Mouse (Mus musculus) ES-E14 (cell line): ENCODE results near the gene Kdm5a. TPM values are rescaled to one million over a fixed set of nuclear protein-coding genes. Genes with fewer than 3 reads are reported as not detected.

Source experiments
- DNase-seq: peaks from one replicate; pipeline ENCODE4 v3.0.0-alpha.2; 2013; ENCODE audit warnings: low read depth, low spot score
- H3K27ac ChIP-seq: 2 replicates; pipeline ENCODE4 v1.5.1; 2012; ENCODE audit warnings: low read depth, mild to moderate bottlenecking, low read length, moderate library complexity, mixed read lengths; ENCODE audit not compliant: poor library complexity, insufficient read depth, severe bottlenecking
- H3K36me3 ChIP-seq: 2 replicates; pipeline ENCODE4 v1.6.1; 2012; ENCODE audit warnings: mild to moderate bottlenecking, low read length, moderate library complexity, mixed read lengths; ENCODE audit not compliant: control insufficient read depth, poor library complexity, insufficient read depth, severe bottlenecking
- H3K4me1 ChIP-seq, 2 experiments: fragments of 150-350 bp in 1 of 2; sonication (generic) in 1 of 2; 2 replicates each; pipeline ENCODE4 v1.6.1; 2012; ENCODE audit warnings: low read length in 2 of 2, mild to moderate bottlenecking in 1 of 2, mixed read lengths in 1 of 2; ENCODE audit not compliant: control insufficient read depth in 2 of 2, insufficient read depth in 2 of 2, poor library complexity in 1 of 2
- H3K4me3 ChIP-seq, 2 experiments: fragments of 150-350 bp in 1 of 2; sonication (generic) in 1 of 2; 2 replicates each; pipeline ENCODE4 v1.5.1; 2012; ENCODE audit warnings: low read length in 2 of 2, low read depth in 1 of 2, mild to moderate bottlenecking in 1 of 2, mixed read lengths in 1 of 2; ENCODE audit not compliant: insufficient read depth in 1 of 2, poor library complexity in 1 of 2, severe bottlenecking in 1 of 2
- H3K9ac ChIP-seq: 2 replicates; pipeline ENCODE4 v1.6.1; 2012; ENCODE audit warnings: low read depth, mild to moderate bottlenecking, low read length, mixed read lengths; ENCODE audit not compliant: poor library complexity, insufficient read depth, severe bottlenecking
- H3K9me3 ChIP-seq: fragments of 150-350 bp; sonication (generic); 2 replicates; pipeline ENCODE4 v1.6.1; 2012; ENCODE audit warnings: low read depth, mild to moderate bottlenecking, low read length; ENCODE audit not compliant: control insufficient read depth, insufficient read depth
- CHD2 ChIP-seq: IDR thresholded peaks from 2 replicates; pipeline ENCODE4 v1.6.1; 2014; ENCODE audit warnings: mild to moderate bottlenecking, low read depth, low read length, inconsistent platforms
- HCFC1 ChIP-seq: IDR thresholded peaks from 2 replicates; pipeline ENCODE4 v1.6.1; 2012; ENCODE audit warnings: low read length, inconsistent platforms, borderline replicate concordance; ENCODE audit not compliant: insufficient read depth
- MAFK ChIP-seq: IDR thresholded peaks from 2 replicates; pipeline ENCODE4 v1.6.1; 2014; ENCODE audit warnings: mild to moderate bottlenecking, low read depth, low read length, inconsistent platforms; ENCODE audit not compliant: insufficient read depth
- ZC3H11A ChIP-seq: IDR thresholded peaks from 2 replicates; pipeline ENCODE4 v1.6.1; 2012; ENCODE audit warnings: low read depth, mild to moderate bottlenecking, inconsistent platforms, low read length, borderline replicate concordance
- ZNF384 ChIP-seq: IDR thresholded peaks from 2 replicates; pipeline ENCODE4 v1.6.1; 2012; ENCODE audit warnings: low read depth, low read length, inconsistent platforms
- in situ Hi-C, 2 experiments: fragments of 600-800 bp; cut with MboI; formaldehyde crosslinking; loops; one replicate each; pipeline ENCODE4 v1.15.1; 2025; ENCODE audit warnings: low sequenced_read_pairs in 2 of 2, inconsistent platforms in 1 of 2; ENCODE audit not compliant: unreplicated experiment in 2 of 2
- total RNA-seq: library from RNA; depleted of rRNA; stranded (reverse); fragments of 300-350 nt; gene quantifications from 2 replicates; pipeline ENCODE4 v1.2.3, GENCODE M21; 2012

Gene Kdm5a
- total RNA-seq, 1 experiment: 53.3 TPM

DNA sequence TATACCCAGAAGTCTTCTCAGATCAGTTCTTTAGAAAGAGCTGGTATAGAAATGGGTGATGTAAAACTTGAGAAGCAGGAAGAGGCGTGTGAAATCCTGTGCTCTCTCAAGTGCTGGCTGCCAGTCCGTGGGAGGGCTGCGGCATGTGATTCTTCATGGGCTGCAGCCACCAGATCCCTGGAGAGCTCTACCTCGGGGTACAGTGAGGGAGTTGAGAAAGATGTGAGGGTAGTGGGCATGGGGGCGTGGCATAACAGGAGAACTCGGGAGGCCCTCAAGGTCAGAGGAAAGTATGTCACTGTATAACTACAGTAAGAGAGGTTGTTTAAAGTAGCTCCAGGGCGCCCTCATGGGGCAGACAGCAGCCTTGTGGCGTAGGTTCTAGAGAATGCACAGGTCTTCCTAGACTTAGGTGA, 119.3 kb downstream of the Kdm5a start:
- DNase-seq: peak; percentile 34
- H3K27ac ChIP-seq: no peak overlapping the region
- in situ Hi-C loops: no loop called here
- H3K9me3 ChIP-seq: no peaks in the 10 kb centered on the region
- no peaks in the 10 kb centered on the region for H3K4me1 ChIP-seq
- H3K9ac ChIP-seq: no peak overlapping the region
- no peaks in the 10 kb centered on the region; the same call in 1 of the 2 replicates for H3K36me3 ChIP-seq
- no peak for TF ChIP-seq ZNF384
- no peak for TF ChIP-seq CHD2
- TF ChIP-seq HCFC1: no peak
- no peak for TF ChIP-seq ZC3H11A
- no peak for TF ChIP-seq MAFK
- H3K4me3 ChIP-seq: no peak overlapping the region

DNA sequence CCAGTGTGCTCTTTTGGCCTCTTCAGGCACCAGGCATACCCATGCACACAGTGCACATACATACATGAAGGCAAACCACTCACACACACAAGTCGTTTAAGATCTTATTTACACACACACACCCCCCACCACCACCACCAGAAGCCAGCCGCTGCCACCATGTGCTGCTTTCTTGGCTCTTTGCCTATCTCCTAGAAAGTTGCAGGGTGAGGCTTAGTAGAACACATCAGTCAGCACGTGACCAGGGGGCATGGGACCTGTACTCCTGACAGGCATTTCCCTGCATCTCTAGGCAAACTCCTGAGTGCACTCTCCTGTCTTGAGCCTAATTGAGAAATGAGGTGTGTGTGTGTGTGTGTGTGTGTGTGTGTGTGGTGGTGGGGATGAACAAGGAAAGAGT, 121.1 kb downstream of the Kdm5a start:
- no peak overlapping the region for H3K4me3 ChIP-seq
- TF ChIP-seq CHD2: no peak
- no peak for TF ChIP-seq ZNF384
- no peak for TF ChIP-seq HCFC1
- no peak for TF ChIP-seq ZC3H11A
- no peak for TF ChIP-seq MAFK
- no peak for DNase-seq
- no peaks in the 10 kb centered on the region for H3K4me1 ChIP-seq
- no peak overlapping the region for H3K27ac ChIP-seq
- no peak overlapping the region for H3K9ac ChIP-seq
- in situ Hi-C loops: no loop called here
- H3K36me3 ChIP-seq: no peaks in the 10 kb centered on the region
- no peaks in the 10 kb centered on the region for H3K9me3 ChIP-seq

- H3K4me3 ChIP-seq: no peak overlapping the region
- H3K9ac ChIP-seq: no peak overlapping the region
- in situ Hi-C loops: no loop called here
- DNase-seq: no peak
- TF ChIP-seq HCFC1 (no peak), ZC3H11A (no peak), ZNF384 (no peak), CHD2 (no peak), MAFK (no peak)
- no peak overlapping the region for H3K27ac ChIP-seq
- H3K36me3 ChIP-seq: no peaks in the 10 kb centered on the region
- no peaks in the 10 kb centered on the region for H3K4me1 ChIP-seq
- no peaks in the 10 kb centered on the region for H3K9me3 ChIP-seq
These were observed 122.2 kb downstream of the Kdm5a start for GRCm38 (mm10) chr6:120486051-120486510.

- Histone ChIP-seq H3K4me1 (no peaks in the 10 kb centered on the region), H3K9me3 (no peaks in the 10 kb centered on the region), H3K36me3 (no peaks in the 10 kb centered on the region), H3K9ac (no peak overlapping the region), H3K27ac (no peak overlapping the region), H3K4me3 (no peak overlapping the region)
- TF ChIP-seq ZNF384: no peak
- no peak for TF ChIP-seq MAFK
- no peak for TF ChIP-seq ZC3H11A
- no peak for TF ChIP-seq CHD2
- no peak for TF ChIP-seq HCFC1
- DNase-seq: no peak
- in situ Hi-C loops: no loop called here
These were observed 124.7 kb downstream of the Kdm5a start for GRCm38 (mm10) chr6:120488647-120489046.

DNA sequence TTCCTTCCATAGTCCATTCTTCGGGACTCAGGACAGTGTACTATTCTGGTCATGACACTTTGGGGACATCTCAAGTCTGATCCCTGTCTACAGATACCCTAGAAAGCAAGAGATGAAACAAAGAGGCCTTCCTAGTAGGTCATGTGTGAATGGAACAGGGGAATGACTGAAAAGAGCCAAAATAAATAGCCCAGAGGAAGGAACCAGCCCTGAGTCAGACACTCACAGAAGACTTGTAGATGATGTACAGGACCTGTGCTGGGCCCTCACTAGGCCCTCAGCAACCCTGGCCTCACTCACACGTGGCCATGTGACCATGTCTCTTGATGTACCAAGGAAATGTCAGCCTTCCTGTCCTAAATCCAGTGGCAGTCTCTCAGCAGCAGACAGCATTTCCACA, 125.5 kb downstream of the Kdm5a start:
- no peak for DNase-seq
- H3K4me3 ChIP-seq: no peak overlapping the region
- no peak overlapping the region for H3K27ac ChIP-seq
- no peak for TF ChIP-seq ZNF384
- no peak for TF ChIP-seq HCFC1
- no peak for TF ChIP-seq CHD2
- no peak for TF ChIP-seq ZC3H11A
- no peak for TF ChIP-seq MAFK
- in situ Hi-C loops: no loop called here
- no peak overlapping the region for H3K9ac ChIP-seq
- H3K9me3 ChIP-seq: no peaks in the 10 kb centered on the region
- H3K36me3 ChIP-seq: no peaks in the 10 kb centered on the region
- peaks cover 0 to 3% of the 10 kb centered on the region in 2 experiments; a peak in 2 of 4 replicates for H3K4me1 ChIP-seq
